ENCODE assay signal across 8 mouse cellular contexts in genomic region chr2:32304145-32304832, GRCm38 (mm10). TPM values are rescaled to one million over a fixed set of nuclear protein-coding genes. Genes with fewer than 3 reads are reported as not detected.
DNase-seq lines count a peak whose midpoint lies in the region; ATAC-seq and TF ChIP-seq lines count a peak whose summit lies in the region.

No protein-coding gene starts in this region.

- TF ChIP-seq RAD21 in CH12.LX (IDR thresholded peaks at IDR 0.05; ENCODE audit: low read depth, low read length), result peak; percentile 56

- H3K4me3 ChIP-seq in heart, embryonic 16.5 days (ENCODE audit: low read length), result no peak overlapping the region
- no peak overlapping the region for H3K4me3 ChIP-seq in heart, embryonic 12.5 days
- H3K4me3 ChIP-seq in CH12.LX (replicated peaks in 1 of 3; ENCODE audit: low read depth in 2 of 3, low read length in 2 of 3, poor library complexity in 1 of 3), result no peak overlapping the region
- no peak overlapping the region for H3K4me3 ChIP-seq in forebrain, embryonic 11.5 days (ENCODE audit: low read depth, low read length)
- no peak overlapping the region for H3K4me3 ChIP-seq in kidney, postnatal 0 days (replicated peaks; ENCODE audit: low read depth, low read length)
- no peak overlapping the region for H3K4me3 ChIP-seq in midbrain, embryonic 13.5 days (replicated peaks)

- H3K4me2 ChIP-seq in heart, embryonic 16.5 days (ENCODE audit: low read depth, low read length), result no peak overlapping the region
- no peak overlapping the region for H3K4me2 ChIP-seq in heart, embryonic 12.5 days
- H3K4me2 ChIP-seq in CH12.LX (ENCODE audit: insufficient read depth, low read depth, poor library complexity, severe bottlenecking), result no peak overlapping the region
- H3K4me2 ChIP-seq in forebrain, embryonic 11.5 days (ENCODE audit: low read depth, low read length, severe bottlenecking), result no peak overlapping the region
- H3K4me2 ChIP-seq in kidney, postnatal 0 days (ENCODE audit: low read length), result no peak overlapping the region
- H3K4me2 ChIP-seq in midbrain, embryonic 13.5 days (replicated peaks), result no peak overlapping the region

- DNase-seq in CH12.LX (ENCODE audit: extremely low read depth), result peak; percentile 51
- peak; percentile 45 for DNase-seq in c-Kit-positive CD71-negative TER-119-negative erythroid progenitor cells, embryonic 14.5 days (ENCODE audit: low read depth)
- DNase-seq in forebrain, embryonic 11.5 days (ENCODE audit: low spot score), result peak; percentile 80
- DNase-seq in kidney, postnatal 0 days (ENCODE audit: low spot score), result peak; percentile 61
- DNase-seq in thymus, postnatal 36 days, result peak; percentile 61 to 66

- no peak overlapping the region for H3K27ac ChIP-seq in heart, embryonic 16.5 days (ENCODE audit: low read length)
- no peak overlapping the region for H3K27ac ChIP-seq in heart, embryonic 12.5 days (ENCODE audit: poor library complexity, severe bottlenecking)
- H3K27ac ChIP-seq in CH12.LX (ENCODE audit: insufficient read depth, low read depth), result no peak overlapping the region
- H3K27ac ChIP-seq in forebrain, embryonic 11.5 days (ENCODE audit: low read depth, low read length), result no peak overlapping the region
- no peak overlapping the region for H3K27ac ChIP-seq in kidney, postnatal 0 days
- H3K27ac ChIP-seq in midbrain, embryonic 13.5 days, result no peak overlapping the region

- H3K9me3 ChIP-seq in heart, embryonic 16.5 days (replicated peaks; ENCODE audit: control insufficient read depth, low read length), result no peaks in the 10 kb centered on the region
- no peaks in the 10 kb centered on the region for H3K9me3 ChIP-seq in heart, embryonic 12.5 days (replicated peaks)
- no peaks in the 10 kb centered on the region for H3K9me3 ChIP-seq in CH12.LX (replicated peaks; ENCODE audit: low read length)
- no peaks in the 10 kb centered on the region for H3K9me3 ChIP-seq in forebrain, embryonic 11.5 days (ENCODE audit: control insufficient read depth, low read length)
- H3K9me3 ChIP-seq in kidney, postnatal 0 days (replicated peaks; ENCODE audit: low read length), result no peaks in the 10 kb centered on the region
- no peaks in the 10 kb centered on the region for H3K9me3 ChIP-seq in midbrain, embryonic 13.5 days

- in situ Hi-C loops in CH12.LX (cut with MboI; ENCODE audit: low pct_ligation_motif_present, low pct_unique_long_range_greater_than_20kb, low sequenced_read_pairs), result no loop called here

- H3K27me3 ChIP-seq in heart, embryonic 16.5 days (ENCODE audit: control insufficient read depth, insufficient read depth, low read length), result no peaks in the 10 kb centered on the region
- H3K27me3 ChIP-seq in heart, embryonic 12.5 days (replicated peaks), result no peaks in the 10 kb centered on the region
- H3K27me3 ChIP-seq in CH12.LX (replicated peaks), result no peaks in the 10 kb centered on the region
- no peaks in the 10 kb centered on the region for H3K27me3 ChIP-seq in forebrain, embryonic 11.5 days (ENCODE audit: control insufficient read depth, insufficient read depth, low read length)
- H3K27me3 ChIP-seq in kidney, postnatal 0 days (ENCODE audit: insufficient read depth, low read length), result no peaks in the 10 kb centered on the region
- no peaks in the 10 kb centered on the region for H3K27me3 ChIP-seq in midbrain, embryonic 13.5 days

- dilution Hi-C loops in CH12.LX (cut with MboI; ENCODE audit: extremely low pct_ligation_motif_present, extremely low pct_unique_long_range_greater_than_20kb, low sequenced_read_pairs), result no loop called here

- no peaks in the 10 kb centered on the region for H3K4me1 ChIP-seq in heart, embryonic 16.5 days (ENCODE audit: control insufficient read depth, insufficient read depth, low read length)
- H3K4me1 ChIP-seq in heart, embryonic 12.5 days (replicated peaks), result no peaks in the 10 kb centered on the region
- H3K4me1 ChIP-seq in CH12.LX (ENCODE audit: control insufficient read depth in 1 of 2, insufficient read depth in 2 of 2), result peaks cover 0 to 9% of the 10 kb centered on the region in 2 experiments; a peak in 2 of 4 replicates
- no peaks in the 10 kb centered on the region for H3K4me1 ChIP-seq in forebrain, embryonic 11.5 days (replicated peaks; ENCODE audit: control insufficient read depth, insufficient read depth, low read length)
- H3K4me1 ChIP-seq in kidney, postnatal 0 days (replicated peaks; ENCODE audit: insufficient read depth, low read length), result no peaks in the 10 kb centered on the region
- no peaks in the 10 kb centered on the region for H3K4me1 ChIP-seq in midbrain, embryonic 13.5 days (replicated peaks)

- TF ChIP-seq POLR2A in CH12.LX (IDR thresholded peaks at IDR 0.05; ENCODE audit: low read depth, low read length), result no peak

- TF ChIP-seq CTCF in CH12.LX (conservative IDR thresholded peaks at IDR 0.05 in 1 of 2, IDR thresholded peaks at IDR 0.05 in 1 of 2; ENCODE audit: low read depth in 2 of 2, low read length in 2 of 2), result peak; percentile 52 to 72; a peak in 3 of 4 replicates
- TF ChIP-seq CTCF in kidney, postnatal 0 days (IDR thresholded peaks at IDR 0.05; ENCODE audit: low read depth), result peak; percentile 77

- no peak overlapping the region for H3K9ac ChIP-seq in heart, embryonic 16.5 days (ENCODE audit: low read length)
- no peak overlapping the region for H3K9ac ChIP-seq in heart, embryonic 12.5 days
- no peak overlapping the region for H3K9ac ChIP-seq in CH12.LX (ENCODE audit: insufficient read depth, low read depth)
- H3K9ac ChIP-seq in forebrain, embryonic 11.5 days (ENCODE audit: low read length), result no peak overlapping the region
- H3K9ac ChIP-seq in kidney, postnatal 0 days (ENCODE audit: low read depth, low read length), result no peak overlapping the region
- no peak overlapping the region for H3K9ac ChIP-seq in midbrain, embryonic 13.5 days (replicated peaks)

- no peaks in the 10 kb centered on the region for H3K79me2 ChIP-seq in CH12.LX (replicated peaks; ENCODE audit: control insufficient read depth, extremely low read depth, insufficient read depth, poor library complexity, severe bottlenecking)

- TF ChIP-seq EP300 in CH12.LX (IDR thresholded peaks at IDR 0.05; ENCODE audit: low read length), result no peak

- peaks cover 57% of the 10 kb centered on the region for H3K36me3 ChIP-seq in heart, embryonic 16.5 days (ENCODE audit: control insufficient read depth, insufficient read depth)
- peaks cover 94% of the 10 kb centered on the region for H3K36me3 ChIP-seq in heart, embryonic 12.5 days
- peaks cover 68 to 96% of the 10 kb centered on the region in 2 experiments for H3K36me3 ChIP-seq in CH12.LX (replicated peaks in 1 of 2; ENCODE audit: control insufficient read depth in 1 of 2, insufficient read depth in 1 of 2, low read length in 1 of 2)
- H3K36me3 ChIP-seq in forebrain, embryonic 11.5 days (ENCODE audit: control insufficient read depth, insufficient read depth, low read length), result peaks cover 8% of the 10 kb centered on the region; the same call in 1 of the 2 replicates
- H3K36me3 ChIP-seq in kidney, postnatal 0 days (ENCODE audit: insufficient read depth, low read length), result peaks cover 72% of the 10 kb centered on the region
- H3K36me3 ChIP-seq in midbrain, embryonic 13.5 days, result peaks cover 92% of the 10 kb centered on the region

- peak; percentile 28; the same call in 1 of the 2 replicates for ATAC-seq in heart, embryonic 16.5 days (replicated peaks; ENCODE audit: extremely low read depth, insufficient read depth, low FRiP score)
- ATAC-seq in heart, embryonic 12.5 days (ENCODE audit: insufficient number of reproducible peaks, low FRiP score), result no peak
- ATAC-seq in forebrain, embryonic 11.5 days (replicated peaks; ENCODE audit: low FRiP score), result peak; percentile 55
- ATAC-seq in kidney, postnatal 0 days (replicated peaks; ENCODE audit: low FRiP score, low read depth), result peak; percentile 47; the same call in 1 of the 2 replicates
- 0 out of 2 replicates have a peak, but pooled peaks have one; percentile 46 for ATAC-seq in midbrain, embryonic 13.5 days

- 60% methylated on average over 8 of the region's 8 CpGs for WGBS in heart, embryonic 16.5 days
- WGBS in heart, embryonic 12.5 days, result 65% methylated on average over 8 of the region's 8 CpGs
- WGBS in forebrain, embryonic 11.5 days, result 57% methylated on average over 8 of the region's 8 CpGs
- WGBS in kidney, postnatal 0 days, result 54% methylated on average over 8 of the region's 8 CpGs
- WGBS in midbrain, embryonic 13.5 days, result 54% methylated on average over 8 of the region's 8 CpGs

RNA-seq across cellular contexts. Expression of gene Swi5, which starts 16.4 kb away (rescaled TPM):
- polyA plus RNA-seq in heart, embryonic 16.5 days (2015; fragmentation: Nextera tagmentation; extraction: Ambion mirVana), result 305 and 327 TPM in 2 replicates
- polyA plus RNA-seq in heart, embryonic 12.5 days (2016; fragmentation: Nextera tagmentation; extraction: Ambion mirVana), result 284 and 317 TPM in 2 replicates
- total RNA-seq in CH12.LX (2012; rRNA removed) (295 and 327 TPM in 2 replicates), CH12.LX (2014; rRNA removed) (437 and 491 TPM in 2 replicates)
- 344 and 410 TPM in 2 replicates for polyA plus RNA-seq in CH12.LX (2012; ENCODE audit: insufficient read length, low read depth)
- 345 and 373 TPM in 2 replicates for polyA plus RNA-seq in forebrain, embryonic 11.5 days (2014; fragmentation: Nextera tagmentation; extraction: Ambion mirVana)
- 436 and 445 TPM in 2 replicates for polyA plus RNA-seq in kidney, postnatal 0 days (2015; fragmentation: Nextera tagmentation; extraction: Ambion mirVana)
- polyA plus RNA-seq in midbrain, embryonic 13.5 days (2015; fragmentation: Nextera tagmentation; extraction: Ambion mirVana), result 454 and 469 TPM in 2 replicates

RNA-seq across cellular contexts. Expression of gene Golga2, which starts 17.1 kb away (rescaled TPM):
- polyA plus RNA-seq in heart, embryonic 16.5 days (2015; fragmentation: Nextera tagmentation; extraction: Ambion mirVana), result 27.4 and 28.1 TPM in 2 replicates
- 28.4 and 30.7 TPM in 2 replicates for polyA plus RNA-seq in heart, embryonic 12.5 days (2016; fragmentation: Nextera tagmentation; extraction: Ambion mirVana)
- total RNA-seq in CH12.LX (2012; rRNA removed), result 21.2 and 23.0 TPM in 2 replicates
- total RNA-seq in CH12.LX (2014; rRNA removed), result 15.4 and 17.0 TPM in 2 replicates
- 27.1 and 31.3 TPM in 2 replicates for polyA plus RNA-seq in CH12.LX (2012; ENCODE audit: insufficient read length, low read depth)
- polyA plus RNA-seq in forebrain, embryonic 11.5 days (2014; fragmentation: Nextera tagmentation; extraction: Ambion mirVana), result 22.4 and 22.6 TPM in 2 replicates
- 17.2 and 18.7 TPM in 2 replicates for polyA plus RNA-seq in kidney, postnatal 0 days (2015; fragmentation: Nextera tagmentation; extraction: Ambion mirVana)
- polyA plus RNA-seq in midbrain, embryonic 13.5 days (2015; fragmentation: Nextera tagmentation; extraction: Ambion mirVana), result 26.0 and 26.7 TPM in 2 replicates

RNA-seq across cellular contexts. Expression of gene Uck1, which starts 44.3 kb away (rescaled TPM):
- 45.7 TPM in 2 replicates for polyA plus RNA-seq in heart, embryonic 16.5 days (2015; fragmentation: Nextera tagmentation; extraction: Ambion mirVana)
- polyA plus RNA-seq in heart, embryonic 12.5 days (2016; fragmentation: Nextera tagmentation; extraction: Ambion mirVana), result 42.7 and 44.2 TPM in 2 replicates
- 45.0 and 47.2 TPM in 2 replicates for total RNA-seq in CH12.LX (2012; rRNA removed)
- total RNA-seq in CH12.LX (2014; rRNA removed), result 35.7 and 39.8 TPM in 2 replicates
- polyA plus RNA-seq in CH12.LX (2012; ENCODE audit: insufficient read length, low read depth), result 33.6 and 33.7 TPM in 2 replicates
- 78.4 and 89.0 TPM in 2 replicates for polyA plus RNA-seq in forebrain, embryonic 11.5 days (2014; fragmentation: Nextera tagmentation; extraction: Ambion mirVana)
- polyA plus RNA-seq in kidney, postnatal 0 days (2015; fragmentation: Nextera tagmentation; extraction: Ambion mirVana), result 57.9 and 66.7 TPM in 2 replicates
- 85.5 and 87.2 TPM in 2 replicates for polyA plus RNA-seq in midbrain, embryonic 13.5 days (2015; fragmentation: Nextera tagmentation; extraction: Ambion mirVana)

RNA-seq across cellular contexts. Expression of gene Ciz1, which starts 47.8 kb away (rescaled TPM):
- 36.7 and 38.4 TPM in 2 replicates for polyA plus RNA-seq in heart, embryonic 16.5 days (2015; fragmentation: Nextera tagmentation; extraction: Ambion mirVana)
- 40.5 and 42.2 TPM in 2 replicates for polyA plus RNA-seq in heart, embryonic 12.5 days (2016; fragmentation: Nextera tagmentation; extraction: Ambion mirVana)
- total RNA-seq in CH12.LX (2012; rRNA removed), result 14.1 and 20.4 TPM in 2 replicates
- total RNA-seq in CH12.LX (2014; rRNA removed), result 8.1 and 8.2 TPM in 2 replicates
- 47.0 and 47.3 TPM in 2 replicates for polyA plus RNA-seq in CH12.LX (2012; ENCODE audit: insufficient read length, low read depth)
- 62.6 and 69.0 TPM in 2 replicates for polyA plus RNA-seq in forebrain, embryonic 11.5 days (2014; fragmentation: Nextera tagmentation; extraction: Ambion mirVana)
- 33.7 and 33.8 TPM in 2 replicates for polyA plus RNA-seq in kidney, postnatal 0 days (2015; fragmentation: Nextera tagmentation; extraction: Ambion mirVana)
- 54.4 and 56.7 TPM in 2 replicates for polyA plus RNA-seq in midbrain, embryonic 13.5 days (2015; fragmentation: Nextera tagmentation; extraction: Ambion mirVana)

RNA-seq across cellular contexts. Expression of gene Dnm1, which starts 48.8 kb away (rescaled TPM):
- 2.4 and 2.7 TPM in 2 replicates for polyA plus RNA-seq in heart, embryonic 16.5 days (2015; fragmentation: Nextera tagmentation; extraction: Ambion mirVana)
- 6.2 and 7.6 TPM in 2 replicates for polyA plus RNA-seq in heart, embryonic 12.5 days (2016; fragmentation: Nextera tagmentation; extraction: Ambion mirVana)
- total RNA-seq in CH12.LX (2012; rRNA removed) (0.13 and 0.25 TPM in 2 replicates), CH12.LX (2014; rRNA removed) (not detected in 2 replicates)
- polyA plus RNA-seq in CH12.LX (2012; ENCODE audit: insufficient read length, low read depth), result 0.20 TPM in 1 of 2 replicates, not detected in the other
- polyA plus RNA-seq in forebrain, embryonic 11.5 days (2014; fragmentation: Nextera tagmentation; extraction: Ambion mirVana), result 12.4 and 12.8 TPM in 2 replicates
- 5.3 and 5.6 TPM in 2 replicates for polyA plus RNA-seq in kidney, postnatal 0 days (2015; fragmentation: Nextera tagmentation; extraction: Ambion mirVana)
- polyA plus RNA-seq in midbrain, embryonic 13.5 days (2015; fragmentation: Nextera tagmentation; extraction: Ambion mirVana), result 35.5 and 41.2 TPM in 2 replicates
